Mouse (Mus musculus) midbrain, embryonic 12.5 days (tissue): ENCODE measurements around the gene Prr18. TPM values are rescaled to one million over a fixed set of nuclear protein-coding genes. Genes with fewer than 3 reads are reported as not detected.
"Not testable (repeated sequence)": the region's sequence is repeated elsewhere in the genome, so short reads cannot be mapped to it uniquely, and the experiment has no call there.

ENCODE experiments used
- ATAC-seq: fragments of 200-750 bp; cut with Nextera tagmentation; 2 replicates; pipeline ENCODE4 v1.8.0; 2017; ENCODE audit warnings: low read depth, moderate TSS enrichment, moderate library complexity; ENCODE audit not compliant: low FRiP score
- H3K27ac ChIP-seq: fragments of 300-500 bp; sonication (generic); replicated peaks from 2 replicates; pipeline ENCODE4 v1.5.1; 2016; ENCODE audit warnings: mild to moderate bottlenecking
- H3K27me3 ChIP-seq: fragments of 300-500 bp; sonication (generic); 2 replicates; pipeline ENCODE4 v1.6.1; 2016; ENCODE audit warnings: mild to moderate bottlenecking
- H3K36me3 ChIP-seq: fragments of 300-500 bp; sonication (generic); 2 replicates; pipeline ENCODE4 v1.6.1; 2016
- H3K4me1 ChIP-seq: fragments of 300-500 bp; sonication (generic); 2 replicates; pipeline ENCODE4 v1.6.1; 2016
- H3K4me2 ChIP-seq: fragments of 300-500 bp; sonication (generic); replicated peaks from 2 replicates; pipeline ENCODE4 v1.6.1; 2016; ENCODE audit warnings: mild to moderate bottlenecking, moderate library complexity
- H3K4me3 ChIP-seq: fragments of 300-500 bp; sonication (generic); 2 replicates; pipeline ENCODE4 v1.5.1; 2016; ENCODE audit warnings: mild to moderate bottlenecking
- H3K9ac ChIP-seq: fragments of 300-500 bp; sonication (generic); replicated peaks from 2 replicates; pipeline ENCODE4 v1.6.1; 2016; ENCODE audit warnings: mild to moderate bottlenecking, moderate library complexity
- H3K9me3 ChIP-seq: fragments of 300-500 bp; sonication (generic); 2 replicates; pipeline ENCODE4 v1.6.1; 2016; ENCODE audit warnings: mild to moderate bottlenecking
- WGBS: fragments of 180-500 bp; shearing (Covaris S2); methylation state at CpG from one replicate; pipeline ENCODE4 v1.1.7; 2016; 5-methylcytosine and 5-hydroxymethylcytosine counted together
- polyA plus RNA-seq: library from polyadenylated mRNA; unstranded; fragments of >200 nt; fragmentation: Nextera tagmentation; extraction: Ambion mirVana; gene quantifications from 2 replicates; pipeline ENCODE4 v1.2.1, GENCODE M21; 2016

Prr18 gene
- 3.9 and 4.1 TPM in 2 replicates for polyA plus RNA-seq

DNA sequence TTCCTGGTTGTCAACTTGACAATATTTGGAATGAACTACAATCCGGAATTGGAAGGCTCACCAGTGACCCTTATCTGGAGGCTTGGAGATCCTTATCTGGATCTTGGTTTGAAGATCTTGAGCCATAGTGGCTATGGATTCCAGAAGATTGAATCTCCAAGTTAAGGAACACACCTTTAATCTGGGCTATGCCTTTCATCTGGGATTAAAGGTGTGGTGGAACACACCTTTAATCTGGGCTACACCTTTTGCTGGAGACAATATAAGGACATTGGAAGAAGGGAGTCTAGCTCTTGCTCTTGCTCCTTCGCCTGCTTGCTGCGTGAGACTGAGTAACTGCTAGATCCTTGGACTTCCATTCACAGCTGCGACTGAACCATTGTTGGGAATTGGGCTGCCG lies at the start of gene Prr18:
Gene Prr18 (plus strand): TSS at position 301 of the 400 bp plus-strand sequence.
- peaks cover 22% of the 10 kb centered on the region for H3K4me1 ChIP-seq
- not testable (repeated sequence) for H3K4me2 ChIP-seq, H3K4me3 ChIP-seq, ATAC-seq, H3K9ac ChIP-seq, H3K27ac ChIP-seq, H3K36me3 ChIP-seq, H3K9me3 ChIP-seq
- WGBS = 86% methylated on average over 1 of the region's 5 CpGs
- peaks cover 40% of the 10 kb centered on the region for H3K27me3 ChIP-seq

DNA sequence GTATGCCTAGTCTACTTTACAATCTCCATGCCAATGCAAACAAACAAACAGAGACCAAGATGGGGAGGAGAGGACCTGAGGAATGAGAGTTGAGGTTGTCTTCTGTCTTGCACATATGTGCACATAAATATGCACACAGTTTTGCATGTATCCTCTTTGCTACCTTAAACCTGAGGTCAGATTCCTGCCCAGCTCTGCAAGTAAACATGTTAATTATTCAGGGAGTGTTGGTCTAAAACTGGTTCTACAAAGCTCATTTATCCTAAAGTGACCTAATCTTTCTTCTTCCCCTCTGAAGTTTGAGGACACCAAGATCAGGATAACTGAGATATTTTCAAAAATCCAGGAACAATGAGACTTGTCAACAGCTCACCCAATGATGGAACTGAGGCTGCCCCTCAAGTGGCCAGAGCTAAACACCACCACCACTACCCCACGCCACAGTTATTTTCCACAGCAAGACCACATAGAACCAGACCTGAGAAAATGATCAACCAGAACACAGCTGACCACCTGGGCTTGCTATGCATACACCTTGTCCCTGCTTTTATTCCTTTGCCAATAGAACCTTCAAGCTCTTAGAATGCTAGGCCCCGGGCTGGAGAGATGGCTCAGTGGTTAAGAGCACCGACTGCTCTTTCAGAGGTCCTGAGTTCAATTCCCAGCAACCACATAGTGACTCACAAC lies 47.1 kb upstream of the Prr18 start:
- Histone ChIP-seq H3K4me2 (no peak overlapping the region), H3K9ac (no peak overlapping the region), H3K4me3 (no peak overlapping the region), H3K4me1 (0 out of 2 replicates have a peak, but pooled peaks cover under 1% of the 10 kb centered on the region), H3K9me3 (no peaks in the 10 kb centered on the region), H3K27me3 (no peaks in the 10 kb centered on the region; the same call in 1 of the 2 replicates), H3K27ac (no peak overlapping the region), H3K36me3 (no peaks in the 10 kb centered on the region)
- ATAC-seq = no peak
- 87% methylated on average over 3 of the region's 3 CpGs for WGBS

DNA sequence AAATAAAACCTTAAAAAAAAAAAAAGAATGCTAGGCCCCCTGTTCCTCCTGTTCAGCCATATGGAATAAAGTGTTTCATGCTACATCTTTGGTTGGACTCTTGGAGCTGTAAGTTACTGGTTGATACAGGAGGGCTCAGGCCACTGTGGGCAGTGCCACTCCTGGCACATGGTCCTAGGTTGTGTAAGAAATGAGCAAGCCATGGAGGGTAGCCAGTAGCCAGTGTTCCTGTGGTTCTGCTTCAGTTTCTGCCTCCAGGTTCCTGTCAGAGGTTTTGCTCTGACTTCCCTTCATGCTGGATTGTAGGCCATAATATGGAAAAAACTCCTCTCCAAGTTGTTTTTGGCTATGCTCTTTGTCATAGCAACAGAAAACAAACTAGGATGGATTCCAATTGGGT lies 46.5 kb upstream of the Prr18 start:
- Histone ChIP-seq H3K4me2 (no peak overlapping the region), H3K9me3 (no peaks in the 10 kb centered on the region)
- ATAC-seq = no peak

DNA sequence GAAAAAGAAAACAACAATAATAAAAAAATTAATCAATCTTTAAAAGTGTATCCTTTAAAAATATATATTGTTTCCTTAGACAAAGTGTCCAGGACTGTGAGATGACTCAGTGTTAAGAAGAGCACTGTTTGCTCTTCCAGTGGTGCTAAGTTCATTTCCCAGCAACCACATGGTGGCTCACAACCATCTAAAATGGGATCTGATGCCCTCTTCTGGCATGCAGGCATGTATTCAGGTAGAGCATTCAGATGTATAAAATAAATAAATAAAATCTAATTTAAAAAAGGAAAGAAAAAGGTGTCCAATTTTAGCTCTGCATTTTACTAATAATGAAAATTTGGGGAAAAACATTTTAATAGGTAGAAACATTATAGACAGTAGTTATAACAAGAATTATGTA lies 41.4 kb upstream of the Prr18 start:
- Histone ChIP-seq H3K4me1 (no peaks in the 10 kb centered on the region), H3K27ac (no peak overlapping the region), H3K9me3 (no peaks in the 10 kb centered on the region), H3K9ac (no peak overlapping the region), H3K27me3 (no peaks in the 10 kb centered on the region), H3K4me2 (no peak overlapping the region), H3K4me3 (no peak overlapping the region), H3K36me3 (0 out of 2 replicates have a peak, but pooled peaks cover 3% of the 10 kb centered on the region)
- no peak for ATAC-seq

More for the DNA sequence above, 46.5 kb upstream of the Prr18 start:
- H3K4me3 ChIP-seq = no peak overlapping the region
- no peak overlapping the region for H3K27ac ChIP-seq
- H3K36me3 ChIP-seq = no peaks in the 10 kb centered on the region
- no peaks in the 10 kb centered on the region for H3K27me3 ChIP-seq
- no peaks in the 10 kb centered on the region for H3K4me1 ChIP-seq
- H3K9ac ChIP-seq = no peak overlapping the region

DNA sequence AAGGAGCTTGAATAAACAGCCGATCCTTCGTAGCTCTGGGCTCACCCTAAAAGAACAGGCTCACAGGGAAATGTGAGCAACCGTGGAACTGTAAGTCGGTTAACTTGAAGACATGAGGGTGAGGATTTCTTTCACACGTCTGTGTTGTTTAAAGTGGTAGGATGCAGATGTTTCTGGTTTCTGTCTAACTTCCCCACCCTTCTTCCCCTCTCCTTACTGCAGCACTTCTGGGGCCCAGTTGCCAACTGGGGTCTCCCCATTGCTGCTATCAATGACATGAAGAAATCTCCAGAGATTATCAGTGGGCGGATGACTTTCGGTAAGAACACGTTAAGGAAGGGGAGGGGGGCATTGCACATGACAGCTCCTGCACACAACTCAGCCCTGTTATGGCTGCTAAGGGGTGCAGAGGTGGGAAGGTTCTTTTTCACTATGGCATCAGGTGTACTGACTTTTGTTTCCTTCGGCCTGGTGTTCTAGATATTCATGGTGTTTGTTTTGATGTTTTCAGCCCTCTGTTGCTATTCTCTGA lies 40.9 kb upstream of the Prr18 start:
- 86% methylated on average over 9 of the region's 9 CpGs for WGBS
- no peaks in the 10 kb centered on the region for H3K27me3 ChIP-seq
- no peak overlapping the region for H3K27ac ChIP-seq
- H3K9me3 ChIP-seq = no peaks in the 10 kb centered on the region
- no peak for ATAC-seq
- 0 out of 2 replicates have a peak, but pooled peaks cover 3% of the 10 kb centered on the region for H3K36me3 ChIP-seq
- H3K4me3 ChIP-seq = no peak overlapping the region
- H3K9ac ChIP-seq = no peak overlapping the region
- no peaks in the 10 kb centered on the region for H3K4me1 ChIP-seq
- no peak overlapping the region for H3K4me2 ChIP-seq

DNA sequence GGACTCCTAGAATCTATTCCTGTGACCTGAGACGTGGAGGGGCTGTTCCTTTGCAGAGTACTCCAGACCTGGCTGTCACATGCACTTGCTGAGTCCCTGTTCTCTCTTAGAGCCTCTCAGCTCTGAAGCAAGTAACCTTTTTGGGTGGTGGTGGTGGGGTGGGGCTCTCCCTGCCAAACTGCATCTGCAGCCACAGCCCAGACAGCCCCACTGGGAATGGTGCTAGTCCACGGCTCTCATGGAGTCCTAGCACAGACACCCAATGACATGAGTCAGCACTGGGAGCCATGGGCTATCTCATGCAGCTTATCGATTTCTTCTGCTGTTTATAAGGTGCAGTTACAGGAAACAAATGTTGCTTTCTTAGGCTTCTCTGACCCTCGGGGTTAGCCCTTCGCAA lies 39.5 kb upstream of the Prr18 start:
- no peak overlapping the region for H3K4me3 ChIP-seq
- no peak overlapping the region for H3K4me2 ChIP-seq
- no peaks in the 10 kb centered on the region for H3K9me3 ChIP-seq
- H3K9ac ChIP-seq = no peak overlapping the region
- no peaks in the 10 kb centered on the region for H3K4me1 ChIP-seq
- H3K27ac ChIP-seq = no peak overlapping the region
- ATAC-seq = no peak
- 0 out of 2 replicates have a peak, but pooled peaks cover 3% of the 10 kb centered on the region for H3K36me3 ChIP-seq
- H3K27me3 ChIP-seq = no peaks in the 10 kb centered on the region
- 89% methylated on average over 5 of the region's 5 CpGs for WGBS

- Histone ChIP-seq H3K36me3 (0 out of 2 replicates have a peak, but pooled peaks cover 3% of the 10 kb centered on the region), H3K4me1 (no peaks in the 10 kb centered on the region), H3K27me3 (no peaks in the 10 kb centered on the region), H3K4me3 (no peak overlapping the region), H3K9me3 (no peaks in the 10 kb centered on the region), H3K9ac (no peak overlapping the region), H3K27ac (no peak overlapping the region), H3K4me2 (no peak overlapping the region)
- ATAC-seq = no peak
- 91% methylated on average over 2 of the region's 2 CpGs for WGBS
Observed at GRCm38 (mm10) chr17:8298281-8298680, 39.0 kb upstream of the Prr18 start.

DNA sequence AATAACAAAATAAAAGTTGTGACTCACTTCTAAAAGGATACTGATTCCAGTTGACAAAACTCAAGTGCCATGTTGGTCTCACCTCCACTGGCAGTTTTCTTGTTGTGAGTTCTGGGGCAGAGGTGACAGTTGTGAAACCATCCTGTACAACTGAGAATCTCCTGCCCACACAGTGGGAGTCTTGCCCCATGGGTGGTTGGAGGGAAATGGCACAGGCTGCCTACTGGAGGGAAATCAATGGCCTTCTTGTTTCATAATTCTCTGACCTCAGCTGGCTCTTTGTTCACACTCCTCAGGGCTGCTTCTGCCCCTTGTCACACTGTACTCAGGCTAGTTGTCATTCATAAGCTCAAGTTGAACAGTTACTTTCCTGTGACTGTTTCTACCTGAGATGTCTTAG lies 37.7 kb upstream of the Prr18 start:
- H3K4me3 ChIP-seq = no peak overlapping the region
- H3K27me3 ChIP-seq = 0 out of 2 replicates have a peak, but pooled peaks cover 4% of the 10 kb centered on the region
- 0 out of 2 replicates have a peak, but pooled peaks cover 3% of the 10 kb centered on the region for H3K36me3 ChIP-seq
- no peak overlapping the region for H3K9ac ChIP-seq
- H3K9me3 ChIP-seq = no peaks in the 10 kb centered on the region
- no peaks in the 10 kb centered on the region for H3K4me1 ChIP-seq
- no peak overlapping the region for H3K4me2 ChIP-seq
- no peak overlapping the region for H3K27ac ChIP-seq
- ATAC-seq = no peak

- no peak for ATAC-seq
- H3K9me3 ChIP-seq = no peaks in the 10 kb centered on the region
- H3K4me3 ChIP-seq = no peak overlapping the region
- H3K36me3 ChIP-seq = 0 out of 2 replicates have a peak, but pooled peaks cover 3% of the 10 kb centered on the region
- H3K27ac ChIP-seq = no peak overlapping the region
- 73% methylated on average over 4 of the region's 4 CpGs for WGBS
- H3K27me3 ChIP-seq = 0 out of 2 replicates have a peak, but pooled peaks cover 5% of the 10 kb centered on the region
- H3K4me2 ChIP-seq = no peak overlapping the region
- no peaks in the 10 kb centered on the region for H3K4me1 ChIP-seq
- no peak overlapping the region for H3K9ac ChIP-seq
Observed at GRCm38 (mm10) chr17:8301515-8301914, 35.7 kb upstream of the Prr18 start.

DNA sequence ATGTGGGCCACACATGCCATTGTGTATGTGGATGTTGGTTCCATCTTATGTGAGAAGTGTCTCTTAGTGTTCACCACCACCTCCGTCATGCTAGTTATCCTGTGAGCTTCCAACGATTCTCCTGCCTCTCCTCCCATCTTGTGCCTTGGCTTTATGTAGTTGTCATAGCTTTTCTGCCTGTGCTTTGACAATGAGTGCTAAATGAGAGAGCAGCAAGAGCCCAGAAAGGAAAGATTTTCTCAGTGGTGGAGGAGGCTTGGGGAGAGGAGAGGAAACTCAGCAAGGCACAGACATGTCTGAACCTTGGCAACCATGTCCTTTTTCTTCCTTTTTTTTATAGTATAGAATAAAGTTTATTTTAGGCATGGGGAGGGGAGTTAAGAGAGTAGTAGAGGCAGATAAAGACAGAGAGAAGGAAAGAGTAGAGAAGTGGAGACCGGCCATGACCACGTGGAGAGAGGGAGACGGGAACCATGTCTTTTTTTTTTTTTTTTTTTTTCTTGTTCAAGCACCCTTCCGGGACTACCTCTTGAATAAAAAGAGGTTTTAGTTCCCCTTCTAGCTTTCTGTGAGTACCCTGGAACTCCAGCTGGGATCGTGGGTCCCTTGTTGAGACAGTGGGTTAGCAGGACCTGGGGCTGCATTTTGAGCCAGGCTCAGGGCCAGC lies 34.4 kb upstream of the Prr18 start:
- no peak overlapping the region for H3K27ac ChIP-seq
- no peak overlapping the region for H3K9ac ChIP-seq
- no peaks in the 10 kb centered on the region for H3K4me1 ChIP-seq
- no peak overlapping the region for H3K4me2 ChIP-seq
- ATAC-seq = no peak
- no peak overlapping the region for H3K4me3 ChIP-seq
- 80% methylated on average over 7 of the region's 7 CpGs for WGBS
- no peaks in the 10 kb centered on the region for H3K36me3 ChIP-seq
- 0 out of 2 replicates have a peak, but pooled peaks cover 8% of the 10 kb centered on the region for H3K27me3 ChIP-seq
- no peaks in the 10 kb centered on the region for H3K9me3 ChIP-seq

GRCm38 (mm10) chr17:8303671-8304070 lies 33.6 kb upstream of the Prr18 start:
- 0 out of 2 replicates have a peak, but pooled peaks cover 8% of the 10 kb centered on the region for H3K27me3 ChIP-seq
- no peak overlapping the region for H3K27ac ChIP-seq
- no peaks in the 10 kb centered on the region for H3K9me3 ChIP-seq
- H3K4me2 ChIP-seq = no peak overlapping the region
- H3K4me3 ChIP-seq = no peak overlapping the region
- no peaks in the 10 kb centered on the region for H3K4me1 ChIP-seq
- H3K9ac ChIP-seq = no peak overlapping the region
- no peak for ATAC-seq
- no peaks in the 10 kb centered on the region for H3K36me3 ChIP-seq
- 77% methylated on average over 5 of the region's 5 CpGs for WGBS

- Histone ChIP-seq H3K9ac (no peak overlapping the region), H3K9me3 (no peaks in the 10 kb centered on the region), H3K4me3 (no peak overlapping the region), H3K4me1 (no peaks in the 10 kb centered on the region), H3K36me3 (no peaks in the 10 kb centered on the region), H3K27ac (no peak overlapping the region), H3K27me3 (0 out of 2 replicates have a peak, but pooled peaks cover 8% of the 10 kb centered on the region), H3K4me2 (no peak overlapping the region)
- WGBS = 29% methylated on average over 3 of the region's 3 CpGs
- ATAC-seq = no peak
Observed at GRCm38 (mm10) chr17:8305801-8306200, 31.5 kb upstream of the Prr18 start.
